Mouse (Mus musculus) regulatory T cell (primary cell): ENCODE data around the gene Smco2.
"Not testable (repeated sequence)": the region's sequence is repeated elsewhere in the genome, so short reads cannot be mapped to it uniquely, and the experiment has no call there.

Experiments used
- in situ Hi-C: fragments of 300-600 bp; cut with MboI, MseI; formaldehyde crosslinking; loops from one replicate; pipeline ENCODE4 v1.15.1; 2025; ENCODE audit warnings: high pct_unique_total_duplicates

The Smco2 gene

GRCm38 (mm10) chr6:146852739-146853138, 2.8 kb downstream of the Smco2 start:
- in situ Hi-C loops: no loop called here

DNA sequence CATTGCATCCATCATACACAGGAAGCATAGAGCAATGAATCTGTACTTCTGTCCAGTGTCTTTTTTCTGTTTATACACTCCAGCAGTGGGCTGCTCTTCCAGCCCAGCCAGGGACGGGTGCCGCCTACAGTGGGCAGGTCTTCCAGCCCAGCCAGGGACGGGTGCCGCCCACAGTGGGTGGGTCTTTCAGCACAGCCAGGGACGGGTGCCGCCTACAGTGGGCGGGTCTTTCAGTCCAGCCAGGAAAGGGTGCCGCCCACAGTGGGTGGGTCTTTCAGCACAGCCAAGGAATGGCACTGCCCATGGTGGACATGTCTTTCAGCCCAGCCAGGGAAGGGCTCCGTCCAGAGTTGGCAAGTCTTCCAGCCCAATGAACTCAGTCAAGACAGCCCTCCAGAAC, 5.3 kb downstream of the Smco2 start:
- in situ Hi-C loops: no loop called here

DNA sequence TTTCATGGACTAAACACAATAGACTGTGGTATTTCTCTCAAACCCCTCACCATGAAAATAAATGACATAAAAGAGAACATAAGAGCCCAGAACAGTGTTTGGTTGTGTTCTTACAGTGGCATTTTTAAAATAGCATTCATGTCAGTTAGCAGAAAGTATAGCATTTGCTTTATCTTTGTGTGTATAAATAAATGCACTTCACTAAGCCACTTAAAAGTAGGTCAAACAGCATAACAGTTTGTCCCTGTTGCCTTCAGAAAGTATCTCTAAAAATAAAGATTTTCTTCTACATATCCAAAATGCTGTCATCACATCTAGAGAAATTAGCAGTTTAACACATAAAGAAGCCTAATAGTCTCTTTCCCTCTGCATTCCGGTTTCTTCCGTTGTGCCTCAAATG, 7.5 kb downstream of the Smco2 start:
- in situ Hi-C loops: no loop called here

DNA sequence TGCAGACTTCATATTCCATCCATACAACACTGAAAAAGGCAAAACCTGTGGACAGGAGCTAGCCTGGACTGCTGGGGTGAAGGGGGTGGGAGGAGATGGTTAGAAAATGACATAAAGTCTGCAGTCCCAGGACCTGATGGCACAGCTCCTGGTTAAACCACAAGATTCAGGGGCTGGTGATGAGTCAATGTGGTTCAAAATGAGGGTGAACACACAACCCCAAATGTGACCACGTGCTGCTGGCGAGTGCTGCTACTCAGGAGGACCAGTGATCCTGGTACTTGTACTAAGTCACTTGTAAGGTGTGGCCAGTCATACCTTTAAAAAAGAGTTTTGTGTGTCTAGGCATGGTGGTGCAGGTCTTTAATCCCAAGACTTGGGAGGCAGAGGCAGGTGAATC, 13.2 kb downstream of the Smco2 start:
- in situ Hi-C loops: no loop called here

DNA sequence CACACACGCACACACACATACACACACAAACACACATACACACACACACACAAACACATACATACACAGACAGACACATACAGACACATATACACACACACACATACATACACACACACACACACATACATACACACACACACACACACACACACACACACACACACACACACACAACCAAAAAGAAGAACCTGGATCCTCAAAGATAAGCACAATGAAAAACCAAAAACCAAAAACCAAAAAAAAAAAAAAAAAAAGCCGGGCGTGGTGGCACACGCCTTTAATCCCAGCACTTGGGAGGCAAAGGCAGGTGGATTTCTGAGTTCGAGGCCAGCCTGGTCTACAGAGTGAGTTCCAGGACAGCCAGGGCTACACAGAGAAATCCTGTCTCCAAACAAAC, 14.5 kb downstream of the Smco2 start:
- in situ Hi-C loops: not testable (repeated sequence)

DNA sequence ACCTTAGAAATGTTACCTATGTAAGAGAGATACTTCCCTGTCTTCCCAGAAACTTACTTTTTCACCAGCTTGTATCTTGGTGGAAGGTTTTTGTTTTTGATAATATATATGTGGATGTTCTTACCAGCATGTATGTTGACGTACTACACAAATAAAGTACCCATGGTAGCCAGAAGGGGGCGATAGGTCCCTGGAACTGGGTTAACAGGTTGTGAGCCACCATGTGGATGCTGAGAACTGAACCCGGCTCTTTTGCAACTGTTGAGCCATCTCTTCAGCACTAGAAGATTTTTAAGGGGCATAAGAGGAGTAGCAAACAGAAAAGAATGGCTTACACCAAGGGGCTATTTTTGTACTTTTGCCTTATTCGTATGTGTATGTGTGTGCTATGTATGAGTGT, 15.8 kb downstream of the Smco2 start:
- in situ Hi-C loops: no loop called here

GRCm38 (mm10) chr6:146871975-146872374, 22.1 kb downstream of the Smco2 start:
- in situ Hi-C loops: no loop called here

DNA sequence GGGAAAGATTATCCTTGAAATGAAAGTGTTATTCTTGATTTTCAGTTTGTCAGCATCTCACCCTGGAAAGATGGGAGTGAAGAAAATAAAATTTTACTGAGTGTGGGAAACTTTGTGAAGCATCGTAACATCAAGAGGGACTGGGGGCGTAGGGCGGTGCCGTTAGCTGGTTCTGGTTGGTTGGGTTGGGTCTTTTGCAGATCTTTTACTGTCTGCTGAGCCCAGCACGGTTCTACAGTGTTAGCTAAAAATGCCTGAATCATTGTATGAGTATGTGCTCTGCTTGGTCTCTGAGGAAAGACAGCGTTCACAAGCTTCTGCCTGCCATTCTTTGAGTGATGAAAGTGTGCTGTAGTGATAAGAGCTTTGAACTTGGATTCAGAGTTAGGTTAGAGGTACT, 24.5 kb downstream of the Smco2 start:
- in situ Hi-C loops: no loop called here

DNA sequence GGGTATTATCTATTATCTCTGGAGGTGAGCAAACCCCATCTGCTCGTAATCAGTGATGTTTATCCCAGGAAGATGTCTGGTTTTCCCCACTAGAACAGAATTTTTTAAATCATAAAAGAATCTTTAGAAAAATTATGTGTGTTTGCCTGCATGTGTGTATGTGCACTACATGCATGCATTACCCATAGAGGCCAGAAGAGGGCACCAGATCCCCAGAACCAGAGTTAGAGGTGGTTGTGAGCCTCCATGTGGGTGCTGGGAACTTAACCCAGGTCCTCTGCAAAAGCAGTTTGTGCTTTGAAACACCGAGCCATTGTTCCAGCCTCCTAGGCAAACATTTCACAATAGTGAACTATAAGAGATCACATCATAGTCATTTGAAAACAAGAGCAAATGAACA, 26.9 kb downstream of the Smco2 start:
- in situ Hi-C loops: no loop called here

GRCm38 (mm10) chr6:146877425-146878045, 27.6 kb downstream of the Smco2 start:
- in situ Hi-C loops: no loop called here

DNA sequence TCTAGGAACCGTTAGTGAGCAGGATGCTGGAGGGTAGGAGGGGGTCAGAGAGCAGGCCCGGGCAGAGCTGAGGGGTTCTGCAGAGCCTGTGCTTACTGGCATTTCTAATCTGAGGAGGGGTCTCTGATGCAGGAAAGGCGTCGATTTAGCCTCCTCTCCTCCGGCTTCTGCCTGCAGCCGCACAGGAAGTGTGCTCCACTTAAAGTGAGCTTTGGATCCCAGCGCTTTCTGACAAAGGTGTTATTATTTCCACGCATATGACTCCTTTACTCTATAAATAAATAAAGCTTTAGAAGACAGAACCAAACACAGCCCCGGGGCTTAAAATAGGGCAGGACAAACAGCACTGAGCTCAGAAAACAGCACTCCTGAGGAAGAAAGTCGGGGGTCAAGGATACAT, 29.0 kb downstream of the Smco2 start:
- in situ Hi-C loops: no loop called here

- in situ Hi-C loops: loop anchor here (5.0 kb wide), 1 partner anchor 232 kb away; no protein-coding TSS in a partner anchor
These were observed 30.0 kb downstream of the Smco2 start for GRCm38 (mm10) chr6:146879856-146880255.

DNA sequence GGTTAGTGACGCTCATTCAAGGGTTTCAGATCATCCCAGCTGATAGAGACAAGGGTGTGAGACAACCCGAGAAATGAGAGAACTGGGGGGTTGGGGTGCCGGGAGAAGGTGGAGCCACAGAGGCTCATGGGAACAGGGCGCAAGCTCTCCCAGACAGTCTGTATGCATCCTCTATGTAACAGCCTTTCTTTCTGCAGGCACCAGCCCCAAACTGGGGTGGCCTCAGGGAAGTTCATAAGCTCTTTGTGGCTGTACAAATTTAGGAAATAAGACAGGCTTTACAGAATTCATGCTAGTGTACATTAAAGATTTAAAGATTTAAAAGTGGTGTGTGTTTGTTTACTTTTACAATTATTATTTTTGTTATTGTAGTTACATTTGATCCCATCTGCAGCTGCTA, 30.4 kb downstream of the Smco2 start:
- in situ Hi-C loops: loop anchor here (5.0 kb wide), 1 partner anchor 232 kb away; no protein-coding TSS in a partner anchor

DNA sequence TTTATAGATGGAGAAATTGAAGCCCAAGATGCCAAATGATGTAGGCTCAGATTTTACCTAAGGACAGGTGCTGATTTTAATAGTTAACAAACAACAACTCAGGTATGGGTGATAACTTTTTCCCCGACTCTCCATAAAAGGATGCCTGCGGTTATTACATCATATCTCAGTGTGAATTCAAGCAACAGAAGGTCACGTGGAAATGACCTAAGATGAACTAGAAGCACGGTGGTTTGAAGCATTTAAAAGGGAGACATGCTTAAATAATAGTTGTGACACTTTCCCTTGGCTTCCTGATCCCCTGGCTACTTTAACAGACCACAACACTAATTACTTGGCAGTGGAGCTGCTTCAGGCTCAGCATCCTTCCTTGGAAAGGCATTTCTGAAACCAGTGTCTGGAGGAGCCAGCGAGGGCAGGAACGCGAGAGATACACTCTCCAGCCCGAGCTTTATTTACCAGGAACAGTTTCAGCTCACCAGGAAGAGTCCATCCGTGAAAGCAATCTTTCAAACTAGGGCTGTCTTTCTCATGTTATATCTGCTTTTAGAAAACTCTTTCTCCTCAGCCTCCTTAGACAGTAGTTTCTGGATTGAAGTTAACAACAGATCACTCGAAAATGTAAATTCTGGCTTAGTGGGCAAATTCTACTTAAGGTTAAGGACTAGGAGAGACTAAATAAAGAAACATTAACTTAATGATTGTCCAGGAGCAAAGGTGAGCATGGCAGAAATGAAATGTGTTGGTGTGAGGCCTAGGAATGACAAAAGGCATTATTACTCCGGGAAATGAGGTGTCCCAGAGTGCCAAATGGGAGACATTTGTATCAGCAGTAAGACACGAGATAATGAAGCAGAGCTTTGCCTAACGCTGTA, 32.2 kb downstream of the Smco2 start:
- in situ Hi-C loops: loop anchor here (5.0 kb wide), 1 partner anchor 230 kb away; no protein-coding TSS in a partner anchor

- in situ Hi-C loops: loop anchor here (5.0 kb wide), 1 partner anchor 229 kb away; no protein-coding TSS in a partner anchor
These were observed 33.5 kb downstream of the Smco2 start for GRCm38 (mm10) chr6:146883426-146883825.

- in situ Hi-C loops: loop anchor here (5.0 kb wide), 1 partner anchor 228 kb away; no protein-coding TSS in a partner anchor
These were observed 34.3 kb downstream of the Smco2 start for GRCm38 (mm10) chr6:146884171-146884570.

GRCm38 (mm10) chr6:146884851-146885250, 34.9 kb downstream of the Smco2 start:
- in situ Hi-C loops: loop anchor here (5.0 kb wide), 1 partner anchor 227 kb away; no protein-coding TSS in a partner anchor

GRCm38 (mm10) chr6:146887958-146888659, 38.2 kb downstream of the Smco2 start, which contains the start of gene Ppfibp1:
Ppfibp1 (plus strand) TSS chr6:146888487.
- in situ Hi-C loops: no loop called here

DNA sequence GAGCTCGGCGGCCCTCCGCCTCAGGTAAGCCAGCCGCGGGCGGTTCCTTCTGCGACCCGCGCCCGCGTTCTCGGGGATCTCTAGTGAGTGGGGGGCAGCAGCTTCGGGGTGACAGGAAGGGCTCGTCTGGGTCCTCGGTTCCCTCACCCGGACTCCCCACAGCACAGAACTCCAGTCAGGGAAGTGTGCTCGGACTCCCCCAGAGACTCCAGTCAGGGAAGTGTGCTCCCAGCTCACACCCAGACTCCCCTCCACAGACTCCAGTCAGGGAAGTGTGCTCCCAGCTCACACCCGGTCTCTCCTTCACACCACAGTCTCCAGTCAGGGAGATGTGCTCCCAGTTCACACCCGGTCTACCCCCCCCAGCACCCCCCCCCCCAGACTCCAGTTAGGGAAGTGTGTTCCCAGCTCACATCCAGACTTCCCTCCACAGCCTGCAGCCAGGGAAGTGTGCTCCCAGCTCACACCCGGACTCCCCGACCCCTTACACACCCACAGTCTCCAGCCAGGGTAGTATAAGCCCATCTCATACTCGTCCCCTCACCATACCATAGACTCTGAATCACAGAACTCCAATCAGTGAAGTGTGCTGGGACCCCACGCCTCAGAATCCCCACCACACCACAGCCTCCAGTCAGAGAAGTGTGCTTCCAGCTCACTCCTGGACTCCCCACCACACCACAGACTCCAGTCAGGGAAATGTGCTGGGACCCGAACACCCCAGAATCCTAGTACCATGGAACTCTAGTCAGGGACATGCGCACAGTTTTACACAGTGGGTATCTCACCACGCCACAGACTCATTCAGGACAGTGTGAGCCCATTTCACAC, 39.0 kb downstream of the Smco2 start:
- in situ Hi-C loops: no loop called here

DNA sequence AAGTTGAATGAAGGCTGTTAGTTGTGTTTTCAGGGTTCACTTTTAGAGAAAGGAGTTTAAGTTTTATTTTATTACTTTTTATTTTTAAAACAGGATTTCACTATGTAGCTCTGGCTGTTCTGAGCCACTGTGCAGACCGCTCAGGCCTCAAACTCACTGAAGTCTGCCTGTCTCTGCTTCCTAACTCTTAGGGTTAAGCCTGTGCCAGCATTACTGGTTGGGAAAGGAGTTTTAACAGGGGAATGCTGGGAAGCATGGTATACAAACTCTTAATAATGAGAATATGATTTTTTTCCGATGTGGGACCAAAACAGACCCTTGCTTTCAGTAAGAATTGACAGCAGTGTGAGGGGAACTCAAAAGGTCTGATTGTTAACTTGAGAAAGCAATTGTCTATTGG, 40.3 kb downstream of the Smco2 start:
- in situ Hi-C loops: no loop called here

DNA sequence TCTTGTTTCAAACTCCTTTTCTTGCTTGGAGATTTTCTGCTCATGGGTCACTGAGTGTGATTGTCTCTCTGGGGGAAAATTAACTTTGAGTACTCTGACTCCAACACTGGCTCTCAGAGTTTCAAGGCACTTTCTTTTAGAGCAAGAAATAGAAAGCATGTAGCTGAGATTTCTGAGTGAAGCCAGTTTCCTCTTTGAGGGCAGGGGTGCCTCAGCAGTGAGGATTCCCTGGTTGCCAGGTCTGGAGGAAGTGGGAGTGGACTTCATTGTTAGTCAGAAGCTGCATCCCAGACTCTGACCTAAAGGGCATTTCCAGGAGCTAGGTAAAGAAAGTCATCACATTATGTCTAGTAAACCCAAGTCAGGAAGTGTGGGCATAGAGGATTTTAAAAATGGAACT, 40.7 kb downstream of the Smco2 start:
- in situ Hi-C loops: no loop called here
